Mouse (Mus musculus) spleen, adult 2 months (tissue): Measurements from ENCODE around the gene Osbp.

Source experiments
- CTCF ChIP-seq: fragments of 200-500 bp; IDR thresholded peaks from 2 replicates; pipeline ENCODE4 v1.5.1; 2011; ENCODE audit warnings: mild to moderate bottlenecking, inconsistent platforms; ENCODE audit not compliant: insufficient read depth, insufficient read length, insufficient replicate concordance; ENCODE audit errors: extremely low read depth
- POLR2A ChIP-seq: fragments of 200-500 bp; IDR thresholded peaks from 2 replicates; pipeline ENCODE4 v1.6.1; 2011; ENCODE audit warnings: low read depth, low read length, inconsistent platforms

DNA sequence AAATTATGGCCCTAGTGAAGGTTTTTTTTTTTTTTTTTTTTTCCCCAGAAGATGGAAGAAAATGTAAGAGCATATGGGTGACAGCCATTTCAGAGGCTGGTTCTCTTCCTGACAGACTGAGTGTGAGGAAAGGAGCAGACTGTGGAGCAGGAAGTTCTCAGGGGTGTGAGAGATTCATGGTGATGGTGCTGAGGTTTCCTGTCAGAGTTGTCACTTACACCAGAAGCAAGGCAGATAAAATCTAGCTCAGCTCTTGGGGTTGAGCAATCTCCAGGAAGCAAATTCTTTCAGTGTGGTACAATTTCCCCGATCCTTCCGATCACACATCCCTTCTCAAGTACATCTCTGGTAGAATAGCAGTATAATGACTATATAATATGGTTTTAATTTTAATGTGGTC is 60.9 kb downstream of the Osbp start:
- no peak for TF ChIP-seq POLR2A
- no peak for TF ChIP-seq CTCF
